Mouse (Mus musculus) testis, postnatal 14 days (tissue): ENCODE data around the gene Tulp3.

Experiments used
- DNase-seq: peaks from one replicate; pipeline ENCODE4 v3.0.0; 2021; ENCODE audit warnings: low spot score

Tulp3 gene

GRCm38 (mm10) chr6:128296750-128297393 lies 58.8 kb downstream of the Tulp3 start:
- no peak for DNase-seq

DNA sequence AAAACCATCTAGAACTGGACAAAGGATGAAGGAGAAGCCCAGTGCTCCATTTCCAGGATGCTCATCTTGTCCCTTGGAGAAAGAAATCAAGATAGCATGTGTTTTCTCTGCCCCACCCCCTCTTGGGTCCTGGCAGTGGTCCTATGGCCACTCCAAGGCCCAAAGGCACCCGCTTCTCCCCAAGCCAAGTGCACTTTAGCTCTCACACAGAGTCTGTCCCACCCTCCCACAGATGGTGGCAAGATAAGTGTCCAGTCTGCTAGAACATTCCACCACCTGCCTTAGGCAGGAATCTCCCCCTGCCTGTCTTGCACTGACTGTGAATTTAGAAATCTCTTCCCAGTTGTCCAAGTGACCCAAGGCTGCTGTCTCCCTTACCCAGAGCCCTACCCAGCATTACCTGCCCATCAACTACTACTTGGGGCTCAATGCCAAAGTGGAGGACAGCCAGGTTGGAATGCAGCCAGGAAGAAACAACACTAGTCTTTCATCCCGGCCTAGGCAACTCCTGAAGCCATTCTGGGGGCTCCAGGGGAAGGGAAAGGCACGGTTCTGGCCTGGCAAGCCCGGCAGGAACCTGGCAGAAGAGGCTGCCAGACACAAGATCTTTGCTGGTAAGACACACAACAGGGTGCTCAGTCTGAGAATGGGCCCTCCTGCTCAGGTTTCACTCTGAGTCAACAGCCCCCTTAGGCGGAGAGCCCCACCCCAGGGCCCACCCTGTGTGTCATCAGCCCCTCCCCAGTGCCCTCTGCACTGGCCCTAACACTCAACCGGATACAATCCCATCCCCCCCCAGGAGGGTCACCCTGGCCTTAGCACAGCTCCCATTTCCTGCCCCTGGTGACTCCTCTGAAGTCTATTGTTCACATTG lies 59.5 kb downstream of the Tulp3 start:
- peak; percentile 38 for DNase-seq

GRCm38 (mm10) chr6:128291284-128291683 lies 64.4 kb downstream of the Tulp3 start:
- no peak for DNase-seq

- no peak for DNase-seq
These were observed 67.0 kb downstream of the Tulp3 start for GRCm38 (mm10) chr6:128288681-128289080.

- DNase-seq: peak; percentile 35
These were observed 69.7 kb downstream of the Tulp3 start for GRCm38 (mm10) chr6:128285792-128286430.

- no peak for DNase-seq
These were observed 73.5 kb downstream of the Tulp3 start for GRCm38 (mm10) chr6:128282126-128282525.

DNA sequence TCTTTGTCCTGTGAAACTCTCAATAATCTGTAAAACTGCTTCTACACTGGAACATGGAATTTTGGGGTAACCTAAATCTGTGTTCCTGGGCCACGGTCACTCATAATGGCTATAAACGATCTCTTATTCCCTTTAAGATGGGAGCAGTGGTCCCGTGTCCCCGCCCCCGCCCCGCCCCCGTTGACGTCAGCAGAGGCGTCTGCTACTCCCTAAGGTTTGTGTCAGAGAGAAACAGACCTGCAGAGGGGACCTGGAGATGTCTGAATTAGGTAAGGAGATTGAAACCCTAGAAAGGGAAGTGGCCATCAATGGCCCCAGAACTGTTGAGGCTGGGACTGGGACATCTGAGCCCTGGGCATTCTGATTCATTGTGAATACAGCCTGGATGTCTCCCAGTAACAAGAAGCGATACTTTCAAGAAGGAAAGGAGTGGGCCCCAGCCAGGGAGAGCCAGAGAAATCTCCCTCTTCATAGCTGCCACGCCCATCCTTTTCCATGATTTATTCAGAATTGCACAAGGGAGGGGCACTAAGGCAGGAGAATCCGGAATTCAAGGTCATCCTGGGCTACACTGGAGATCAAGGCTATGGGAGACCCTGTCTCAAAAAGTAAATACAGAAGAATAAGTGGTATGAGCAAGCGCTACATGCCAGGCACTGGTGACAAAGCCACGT lies 75.0 kb downstream of the Tulp3 start:
- DNase-seq: no peak

DNA sequence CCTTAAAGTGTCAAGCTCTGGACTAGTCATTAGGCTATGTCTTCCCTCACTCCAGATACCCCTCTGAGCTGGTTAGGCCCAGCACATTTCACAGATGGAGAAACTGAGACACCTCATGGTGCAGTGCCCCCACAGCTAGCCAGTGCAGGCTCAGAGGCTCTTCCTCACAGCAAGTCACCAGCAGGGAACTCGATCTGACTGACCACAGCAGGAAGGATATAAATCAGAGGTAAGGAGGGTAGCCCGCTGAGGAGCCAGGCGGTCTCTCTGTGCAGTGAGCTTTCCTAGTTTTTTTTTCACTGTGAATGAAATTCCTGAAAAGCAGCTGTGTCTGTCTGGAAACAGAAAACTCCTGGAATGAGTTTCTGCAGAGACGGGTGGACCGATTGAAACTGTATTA lies 76.0 kb downstream of the Tulp3 start:
- DNase-seq: no peak

DNA sequence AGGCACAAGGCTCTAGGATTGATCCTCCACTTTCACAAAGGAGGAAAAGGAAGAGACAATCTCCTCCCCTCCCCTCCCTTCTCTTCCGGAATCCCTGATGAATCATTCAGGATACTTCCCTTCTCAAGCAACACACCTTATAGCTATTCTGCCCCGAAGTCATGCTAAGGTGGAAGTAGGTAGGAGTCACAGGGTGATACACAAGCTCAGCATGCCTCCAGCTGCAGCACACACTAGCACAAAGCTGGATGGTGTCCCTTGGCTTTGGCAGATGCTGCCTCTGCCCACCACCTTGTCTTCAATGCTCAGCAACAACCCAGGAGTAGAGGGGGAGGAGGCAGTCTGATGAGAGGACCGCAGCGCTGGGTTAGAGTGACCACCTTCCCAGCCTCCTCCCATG lies 76.6 kb downstream of the Tulp3 start:
- DNase-seq: no peak

- no peak for DNase-seq
These were observed 78.2 kb downstream of the Tulp3 start for GRCm38 (mm10) chr6:128277132-128278085.

DNA sequence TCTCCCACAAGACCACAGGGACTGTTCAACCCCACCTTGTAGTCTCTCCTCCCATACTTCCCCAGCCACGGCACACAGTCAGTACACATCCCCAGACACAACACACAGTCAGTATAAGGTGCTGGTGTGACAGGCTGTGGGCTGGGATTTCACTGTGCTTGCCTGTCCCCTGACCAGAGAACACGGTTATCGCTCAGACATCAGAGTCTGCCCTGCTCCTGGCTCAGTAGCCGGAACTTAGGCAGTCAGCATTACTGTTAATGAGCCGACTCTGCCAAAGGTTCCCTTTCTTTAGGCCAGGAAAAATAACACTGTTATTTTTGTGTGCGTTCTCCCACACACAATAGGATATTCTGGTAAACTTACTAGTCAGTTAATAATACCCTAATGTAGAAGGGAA lies 79.3 kb downstream of the Tulp3 start:
- no peak for DNase-seq

- DNase-seq: peak; percentile 66
These were observed 80.1 kb downstream of the Tulp3 start for GRCm38 (mm10) chr6:128275506-128276064.

GRCm38 (mm10) chr6:128273507-128273906 lies 82.1 kb downstream of the Tulp3 start:
- no peak for DNase-seq

DNA sequence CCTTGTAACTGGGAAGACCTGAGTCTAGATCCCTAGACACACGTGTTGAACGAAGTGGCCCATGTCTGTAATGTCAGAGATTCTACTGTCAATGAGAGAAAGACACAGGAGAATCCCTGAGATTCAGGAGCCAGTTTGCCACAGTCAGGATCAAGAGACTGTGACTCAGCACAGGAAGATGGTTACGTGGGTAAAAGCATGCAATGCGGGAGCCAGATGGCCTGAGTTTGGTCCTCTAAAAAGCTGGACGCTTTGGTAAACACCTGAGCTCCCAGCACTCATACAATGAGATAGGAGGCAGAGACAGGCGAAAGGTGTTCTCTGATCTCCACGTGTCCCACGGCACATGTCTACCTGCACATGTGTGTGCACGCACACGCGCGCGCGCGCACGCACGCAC lies 82.9 kb downstream of the Tulp3 start:
- no peak for DNase-seq
